Mouse (Mus musculus) spleen, postnatal 10 days (tissue): ENCODE measurements around the gene Clip3.

Source experiments
- DNase-seq, 2 experiments: peaks; one replicate each; pipeline ENCODE4 v3.0.0; 2021 to 2022; ENCODE audit warnings: low spot score in 2 of 2

Gene Clip3

DNA sequence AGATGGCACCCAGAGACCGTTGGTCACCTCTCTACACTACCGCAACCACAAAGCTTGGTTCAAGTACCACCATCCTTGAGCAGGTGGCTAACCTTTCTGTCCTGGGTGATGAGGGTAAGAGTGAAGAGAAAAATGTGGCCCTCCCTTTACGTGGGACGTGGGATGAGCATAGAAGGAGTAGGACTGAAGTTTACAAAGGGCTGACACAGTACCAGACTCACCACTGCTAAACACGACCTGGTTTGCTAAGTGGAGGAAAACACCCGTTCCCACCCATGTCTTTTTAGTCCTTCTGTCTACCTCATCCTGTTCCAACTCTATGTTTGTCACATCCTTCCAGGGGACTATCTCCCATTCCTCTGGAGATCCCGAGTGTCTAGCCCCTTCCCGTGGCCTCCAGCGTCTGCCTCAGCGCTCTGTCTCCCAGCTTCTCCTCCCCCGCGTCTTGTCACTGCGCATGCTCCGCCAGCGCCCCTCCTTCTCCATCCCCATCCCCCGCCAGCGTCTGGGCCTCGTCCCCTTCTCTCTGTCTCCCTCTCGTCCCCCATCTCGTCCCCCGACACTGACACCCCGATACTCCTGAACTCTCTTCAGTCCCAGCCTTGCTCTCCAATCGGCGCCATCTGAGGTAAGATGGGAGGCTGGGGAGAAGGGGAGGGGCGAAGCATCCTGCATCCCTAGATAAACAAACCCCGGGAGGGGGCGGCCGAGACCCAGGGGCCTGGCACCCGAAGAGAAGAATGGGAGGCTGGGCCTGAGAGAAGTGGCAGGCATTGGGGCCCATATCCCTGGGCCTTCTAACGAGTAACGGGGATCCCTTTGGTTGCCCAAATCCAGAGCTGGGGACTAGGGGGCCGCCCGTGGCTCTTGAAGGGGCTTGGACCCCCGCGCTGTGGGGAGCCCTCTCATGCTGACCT is at the start of gene Clip3:
Gene Clip3 (plus strand): TSS at position 514 of the 917 bp plus-strand sequence.
- DNase-seq: peak in 1 of 2 experiments; percentile 35

DNA sequence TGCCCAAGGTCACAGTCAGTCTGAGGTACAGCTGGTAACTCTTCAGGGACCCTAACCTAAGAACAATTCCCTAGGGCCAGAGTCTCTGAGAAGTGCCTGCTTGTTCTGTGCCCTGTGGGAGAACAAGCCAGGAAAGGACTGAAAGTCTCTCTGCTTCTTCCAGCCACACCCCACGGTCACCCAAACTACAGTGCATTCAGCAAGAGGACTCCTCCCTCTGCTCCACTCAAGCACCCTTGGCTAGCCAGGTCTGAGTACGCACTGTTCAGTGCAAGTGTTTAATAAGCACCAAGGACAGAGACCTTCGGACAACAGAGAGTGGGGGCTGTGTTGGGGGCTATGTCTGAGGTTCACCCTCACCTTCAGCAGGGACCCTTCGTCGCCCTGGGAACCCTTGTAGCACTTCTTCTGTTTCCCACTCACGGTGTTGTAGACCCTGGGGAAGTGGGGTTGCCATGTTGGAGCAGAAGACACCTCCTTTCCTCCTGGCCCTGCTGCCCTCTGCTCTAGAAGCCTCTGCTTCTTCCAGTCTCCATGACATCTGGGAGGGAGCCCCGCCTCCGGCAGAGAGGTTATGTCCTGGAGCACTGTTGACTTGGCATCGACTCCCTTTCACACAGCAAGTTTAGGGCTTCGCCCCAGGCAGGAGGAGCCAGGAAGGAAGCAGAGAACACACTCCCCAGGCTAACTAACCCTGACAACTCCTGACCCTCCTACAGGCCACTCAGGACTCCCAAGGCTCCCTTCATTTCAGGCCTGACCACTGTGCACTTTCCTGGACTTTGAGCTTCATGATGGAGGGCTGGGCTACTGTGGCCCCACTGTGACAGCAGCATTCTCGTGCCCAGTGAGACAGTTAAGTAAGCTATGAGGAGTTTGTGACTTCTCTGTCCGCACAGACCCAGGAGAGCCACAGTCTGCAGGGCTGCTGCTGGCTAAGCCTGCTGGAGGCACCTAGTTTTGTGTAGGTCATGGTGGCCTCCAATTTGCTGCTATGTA is 39.3 kb upstream of the Clip3 start:
- DNase-seq: no peak

DNA sequence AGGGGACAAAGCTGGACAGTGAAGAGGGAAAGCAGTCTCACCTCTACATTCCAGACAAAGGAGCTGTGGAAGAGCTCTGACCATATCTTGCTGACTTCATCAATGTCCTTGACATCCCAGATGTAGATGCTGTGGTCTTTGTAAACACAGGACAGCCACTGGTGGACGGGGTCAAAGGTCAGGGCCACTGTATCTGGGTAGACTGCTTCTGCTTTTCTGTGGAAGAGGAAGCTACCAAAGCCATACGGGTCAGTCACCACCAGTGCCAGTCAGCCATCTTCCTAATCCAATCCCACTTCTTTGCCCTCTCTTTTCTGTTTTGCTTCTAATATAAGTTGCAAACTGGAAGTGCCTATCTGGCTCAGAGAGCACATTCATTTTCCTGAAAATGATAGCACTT is 26.5 kb upstream of the Clip3 start:
- DNase-seq: no peak

DNA sequence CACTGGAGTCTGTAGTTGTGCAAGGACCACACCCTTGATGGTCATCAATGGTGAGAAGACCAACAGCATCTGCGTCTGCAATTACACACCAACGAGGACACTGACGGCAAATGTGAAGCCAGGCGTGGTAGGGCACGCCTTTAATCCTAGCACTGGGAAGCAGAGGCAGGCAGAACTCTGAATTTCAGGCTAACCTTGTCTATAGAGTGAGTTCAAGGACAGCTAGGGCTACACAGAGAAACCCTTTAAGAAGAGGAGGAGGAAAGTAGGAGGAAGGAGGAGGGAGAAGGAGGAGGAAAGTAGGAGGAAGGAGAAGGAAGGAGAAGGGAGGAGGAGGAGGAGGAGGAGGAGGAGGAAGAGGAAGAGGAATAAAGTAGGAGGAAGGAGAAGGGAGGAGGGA is 26.0 kb upstream of the Clip3 start:
- DNase-seq: no peak

DNA sequence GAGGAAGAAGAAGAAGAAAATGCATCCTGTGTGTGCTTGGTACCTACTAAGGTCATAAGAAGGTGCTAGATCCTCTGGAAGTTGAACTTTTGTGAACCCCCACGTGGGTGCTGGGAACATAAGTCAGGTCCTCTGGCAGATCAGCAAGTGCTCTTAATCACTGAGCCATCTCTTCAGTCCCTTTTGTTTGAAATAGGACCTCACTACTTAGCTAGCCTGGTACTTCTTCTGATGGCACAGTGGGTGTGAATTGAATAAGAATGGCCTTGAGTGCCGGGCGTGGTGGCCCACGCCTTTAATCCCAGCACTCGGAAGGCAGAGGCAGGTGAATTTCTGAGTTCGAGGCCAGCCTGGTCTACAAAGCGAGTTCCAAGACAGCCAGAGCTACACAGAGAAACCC is 25.6 kb upstream of the Clip3 start:
- DNase-seq: no peak

DNA sequence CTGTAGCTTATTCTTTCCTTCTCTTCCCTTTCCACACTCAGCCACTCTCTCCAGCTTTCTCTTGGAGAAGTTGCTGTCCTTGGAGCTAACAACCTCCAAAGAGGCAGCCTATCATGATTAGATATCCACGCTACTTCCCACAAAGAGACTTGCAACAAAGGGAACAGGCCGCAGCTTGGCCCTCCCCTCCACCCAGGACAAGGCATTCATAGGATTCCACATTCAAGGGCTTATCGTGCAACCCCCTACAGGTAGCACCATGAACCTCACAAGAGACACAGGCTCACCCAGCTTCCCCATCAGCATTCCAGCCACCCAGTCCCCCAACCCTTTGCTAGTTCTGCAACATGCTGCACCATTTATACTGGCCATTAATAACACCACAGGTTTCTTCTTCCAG is 24.7 kb upstream of the Clip3 start:
- no peak for DNase-seq

DNA sequence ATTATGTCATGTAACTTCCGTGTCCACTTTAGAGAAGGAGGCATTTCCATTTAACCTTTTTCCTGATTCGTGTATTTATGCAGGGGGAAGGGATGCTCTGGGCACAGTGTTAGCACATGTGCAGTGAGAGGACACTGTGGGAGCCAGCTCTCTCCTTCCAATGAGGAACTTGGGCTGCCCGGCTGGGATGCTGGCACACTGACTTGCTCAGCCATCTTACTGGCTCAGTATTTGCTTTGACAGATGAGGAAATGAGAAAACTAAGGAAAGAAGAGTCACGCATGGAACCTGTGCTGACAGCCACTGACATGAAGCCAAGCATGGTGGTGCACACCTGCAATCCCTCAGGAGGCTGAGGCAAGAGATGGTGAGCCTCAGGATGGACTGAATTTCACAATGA is 21.9 kb upstream of the Clip3 start:
- no peak for DNase-seq

DNA sequence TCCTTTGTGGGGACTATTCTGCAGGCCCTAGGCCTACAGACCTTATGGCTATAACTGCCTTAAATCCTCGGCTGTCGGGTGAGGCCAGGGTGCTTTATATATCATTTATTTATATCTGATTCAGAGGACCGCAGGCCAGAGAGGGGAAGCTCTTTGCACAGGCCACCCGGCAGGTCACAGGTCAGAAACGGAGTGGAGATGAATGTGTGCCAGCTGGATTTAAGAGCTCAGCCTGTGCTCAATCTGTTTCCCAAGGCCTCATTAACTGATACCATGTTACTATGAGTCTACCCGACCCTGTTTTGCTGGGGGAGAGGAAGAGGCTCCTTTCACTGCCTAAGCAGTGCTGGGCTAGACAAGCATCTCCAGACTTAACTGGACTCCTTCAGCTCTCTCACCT is 17.1 kb upstream of the Clip3 start:
- no peak for DNase-seq

DNA sequence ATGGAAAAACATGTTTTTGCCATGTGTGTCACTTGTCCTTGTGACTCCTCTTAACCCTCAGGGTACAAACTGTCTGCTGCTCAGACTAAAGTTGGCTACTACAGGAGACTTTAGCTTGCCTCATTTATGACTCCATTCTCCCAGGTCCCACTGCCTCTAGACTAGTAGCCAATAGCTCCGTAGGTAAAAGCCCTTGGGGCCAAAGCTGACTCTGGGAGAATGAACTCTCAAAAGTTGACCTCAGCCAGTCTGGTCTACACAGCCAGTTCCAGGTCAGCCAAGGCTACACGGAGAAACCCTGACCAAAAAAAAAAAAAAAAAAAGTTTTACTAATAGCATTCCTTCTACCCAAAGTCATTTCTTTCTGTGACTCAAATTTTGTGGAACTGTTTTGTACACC is 12.6 kb upstream of the Clip3 start:
- no peak for DNase-seq

DNA sequence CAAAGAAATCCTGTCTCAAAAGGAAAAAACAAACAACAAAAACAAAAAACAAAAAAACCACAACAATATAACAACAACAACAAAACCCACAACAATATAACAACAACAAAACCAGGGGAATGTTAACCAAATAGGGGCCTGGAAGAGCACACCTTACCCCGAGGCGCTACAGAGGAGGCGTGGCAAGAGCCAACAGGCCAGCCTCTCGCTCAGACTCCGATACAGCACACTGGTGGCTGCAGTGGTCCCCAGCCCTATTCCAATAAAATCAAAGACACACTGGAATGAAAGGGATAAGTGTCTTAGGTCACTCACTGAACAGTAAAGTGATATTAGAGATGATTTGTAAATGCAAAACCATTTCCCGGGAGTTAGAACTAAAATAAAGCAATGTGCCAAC is 12.0 kb upstream of the Clip3 start:
- peak in 1 of 2 experiments; percentile 46 for DNase-seq

DNA sequence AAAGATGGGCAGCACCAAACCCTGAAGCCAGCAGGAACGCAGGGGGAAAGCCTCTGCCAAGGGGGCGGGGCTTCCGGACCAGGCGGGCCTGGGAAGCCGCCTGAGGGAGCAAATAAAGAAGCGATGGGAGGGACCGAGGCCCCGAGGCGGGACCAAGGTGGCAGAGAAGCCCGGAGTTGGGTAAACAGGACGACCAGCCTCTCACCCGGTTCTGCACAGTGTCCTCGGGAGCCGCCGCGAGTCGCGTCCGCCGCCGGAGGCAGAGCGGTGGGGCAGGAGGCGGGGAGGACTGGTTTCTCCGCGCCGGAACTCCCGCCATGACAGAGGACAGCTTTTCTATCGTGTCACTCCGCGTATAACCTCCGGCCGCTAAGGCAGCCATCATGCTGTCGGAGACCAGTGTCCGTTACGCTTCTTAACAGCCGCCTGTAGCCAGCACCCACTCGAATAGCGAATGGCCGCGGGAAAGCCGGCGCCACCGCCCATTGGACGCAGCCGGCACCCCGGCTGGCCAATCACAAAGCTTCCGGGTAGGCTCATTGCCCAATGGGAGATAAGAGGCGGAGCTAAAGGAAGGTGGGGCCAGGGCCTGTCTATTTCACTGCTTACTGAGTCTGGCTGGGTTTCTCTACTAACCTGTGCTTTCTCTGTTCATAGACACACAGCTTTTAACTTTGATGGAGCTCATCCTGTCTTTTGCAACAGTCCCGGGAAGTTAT is 11.4 kb upstream of the Clip3 start, which contains the start of the genes Thap8 and Wdr62:
Gene Thap8 (plus strand): TSS at position 144 of the 719 bp plus-strand sequence.
Gene Wdr62 (minus strand): TSS at position 469 of the 719 bp plus-strand sequence.
- DNase-seq: peak; percentile 87 to 94

DNA sequence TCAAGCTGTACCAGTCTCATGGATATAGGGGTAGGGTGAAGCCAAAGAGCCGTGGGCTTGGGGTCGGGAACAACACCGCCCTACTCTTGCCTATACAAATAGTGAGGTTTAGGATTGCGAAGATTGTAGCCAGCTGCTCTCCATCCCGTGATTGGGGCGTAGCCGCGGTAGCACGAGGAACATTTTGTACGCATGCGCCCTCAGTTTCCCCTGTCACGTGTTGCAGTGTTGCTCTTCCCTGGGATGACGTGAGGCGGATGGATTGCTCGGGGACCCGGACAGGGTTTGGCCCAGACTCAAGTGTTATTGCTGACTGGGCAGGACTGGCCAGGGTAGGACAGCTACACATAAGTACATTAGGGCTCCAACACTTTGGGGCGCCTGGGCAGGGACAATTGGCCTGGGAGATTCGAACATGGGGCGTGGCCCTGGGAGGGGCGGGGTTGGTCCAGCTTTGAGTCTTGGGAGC is 10.8 kb upstream of the Clip3 start:
- DNase-seq: peak; percentile 66 to 80

DNA sequence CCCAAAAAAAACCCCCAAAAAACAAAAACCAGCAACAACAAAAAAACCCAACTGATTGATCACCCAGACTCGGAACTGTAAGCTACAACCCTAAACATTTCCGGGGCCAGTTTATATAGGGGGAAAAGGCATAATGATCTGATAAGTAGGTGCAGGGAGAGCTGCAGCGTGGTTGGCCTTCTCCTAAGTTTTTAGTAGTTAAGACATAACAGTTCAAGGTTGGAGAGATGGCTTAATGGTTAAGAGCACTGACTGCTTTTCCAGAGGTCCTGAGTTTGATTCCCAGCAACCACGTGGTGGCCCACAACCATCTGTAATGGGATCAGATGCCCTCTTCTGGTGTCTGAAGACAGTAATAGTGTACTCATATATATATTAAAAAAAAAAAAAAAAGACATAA is 10.0 kb upstream of the Clip3 start:
- no peak for DNase-seq

DNA sequence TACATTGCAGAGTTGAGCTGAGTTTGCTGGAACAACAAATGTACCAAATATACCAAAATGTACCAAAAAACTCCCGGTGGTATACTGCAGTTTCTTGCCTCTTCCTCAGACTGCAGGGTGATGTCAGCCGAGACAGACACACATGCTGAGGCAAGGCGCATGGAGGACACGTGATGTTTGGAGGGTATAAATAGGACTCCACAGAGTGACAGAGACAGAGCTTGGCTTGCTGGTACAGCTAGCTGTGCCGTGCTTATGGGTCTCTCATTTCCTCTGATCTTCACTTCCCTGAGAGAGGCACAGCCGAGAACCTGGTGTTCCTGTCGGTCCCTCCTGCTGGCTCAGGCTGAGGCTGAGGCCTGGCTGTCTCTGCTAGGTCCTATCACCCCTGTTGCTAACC is 8.8 kb upstream of the Clip3 start:
- DNase-seq: no peak

DNA sequence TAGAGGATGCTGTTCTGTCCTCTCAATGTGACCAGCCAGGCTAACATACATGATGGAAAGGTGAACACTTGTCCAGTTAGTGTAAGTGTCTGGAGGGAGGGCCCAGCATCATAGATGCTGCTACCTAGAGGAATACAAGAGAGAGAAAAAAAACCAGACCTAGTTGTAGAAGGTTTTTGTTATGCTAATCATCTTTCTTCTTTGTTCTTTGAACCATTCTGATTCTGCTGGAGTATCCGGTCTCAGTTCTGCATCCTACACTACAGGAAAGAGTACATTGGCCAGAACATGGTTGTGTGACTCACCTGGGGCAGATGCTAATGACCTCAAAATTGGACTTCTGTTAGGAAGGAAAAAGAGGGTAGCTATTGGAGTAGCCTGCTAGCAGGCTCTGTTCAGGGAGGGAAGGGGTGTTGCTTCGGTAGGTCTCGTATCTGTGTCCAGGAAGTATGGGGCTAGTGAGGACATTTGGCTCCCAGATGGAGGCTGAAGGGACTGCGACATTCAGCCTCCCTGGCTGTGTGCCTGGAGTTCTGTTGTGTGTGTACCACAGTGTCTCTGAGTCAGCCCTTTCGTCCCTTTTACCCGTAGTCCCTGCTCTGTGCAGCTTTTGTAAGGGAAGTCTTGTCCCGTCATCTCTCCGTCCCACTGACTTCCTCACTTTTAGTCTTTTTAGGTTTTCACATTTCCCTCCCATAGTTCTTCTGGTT is 4.7 kb upstream of the Clip3 start:
- DNase-seq: no peak

DNA sequence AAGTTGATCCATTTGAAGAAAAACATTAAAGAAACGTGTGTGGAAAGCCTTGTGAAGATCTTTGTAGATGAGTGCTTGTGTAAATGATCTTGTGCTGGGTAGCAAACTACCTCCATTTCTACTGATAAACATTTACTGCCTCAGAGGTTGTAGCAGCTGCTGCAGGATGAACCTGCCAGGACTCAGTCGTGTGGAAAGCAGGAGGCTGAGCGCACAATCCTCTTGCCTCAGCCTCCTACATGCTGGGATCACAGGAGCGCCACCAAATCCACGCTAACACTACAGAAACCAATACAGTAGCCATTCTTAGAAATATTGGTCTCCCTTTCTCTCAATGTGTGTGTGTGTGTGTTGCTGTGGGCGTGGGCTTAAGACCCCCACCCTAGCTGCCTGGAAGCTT is 3.5 kb upstream of the Clip3 start:
- DNase-seq: no peak

DNA sequence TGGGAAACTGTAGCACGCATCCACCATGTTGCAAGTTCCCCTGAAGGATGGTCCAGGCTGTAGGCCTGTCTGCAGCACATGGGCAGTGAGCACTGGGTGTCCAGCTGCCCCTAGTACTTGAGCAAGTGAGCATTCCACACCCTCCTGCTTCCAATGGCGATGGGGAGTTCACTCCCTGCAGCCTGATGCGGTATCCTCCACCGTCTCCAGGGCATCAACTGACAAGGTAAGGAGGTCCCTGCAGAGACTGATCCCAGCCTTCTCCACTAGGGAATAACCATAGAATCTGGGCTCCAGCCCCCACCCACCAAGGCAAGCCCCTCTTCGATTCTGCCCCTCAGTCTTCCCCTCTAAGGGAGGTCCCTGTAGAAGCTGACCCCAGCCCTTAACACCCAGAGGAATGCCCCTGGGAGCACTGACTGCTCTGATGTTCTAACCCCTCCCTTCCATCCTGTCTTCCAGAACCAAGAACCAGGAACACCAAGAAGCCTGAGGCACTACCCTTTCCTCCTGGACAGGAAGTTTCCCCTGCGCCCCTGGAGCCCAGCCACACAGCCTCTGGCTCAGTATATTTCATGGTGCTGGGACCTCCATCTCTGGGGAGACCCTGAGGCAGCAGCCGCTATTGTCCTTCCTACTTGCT is 2.3 kb upstream of the Clip3 start:
- DNase-seq: no peak

DNA sequence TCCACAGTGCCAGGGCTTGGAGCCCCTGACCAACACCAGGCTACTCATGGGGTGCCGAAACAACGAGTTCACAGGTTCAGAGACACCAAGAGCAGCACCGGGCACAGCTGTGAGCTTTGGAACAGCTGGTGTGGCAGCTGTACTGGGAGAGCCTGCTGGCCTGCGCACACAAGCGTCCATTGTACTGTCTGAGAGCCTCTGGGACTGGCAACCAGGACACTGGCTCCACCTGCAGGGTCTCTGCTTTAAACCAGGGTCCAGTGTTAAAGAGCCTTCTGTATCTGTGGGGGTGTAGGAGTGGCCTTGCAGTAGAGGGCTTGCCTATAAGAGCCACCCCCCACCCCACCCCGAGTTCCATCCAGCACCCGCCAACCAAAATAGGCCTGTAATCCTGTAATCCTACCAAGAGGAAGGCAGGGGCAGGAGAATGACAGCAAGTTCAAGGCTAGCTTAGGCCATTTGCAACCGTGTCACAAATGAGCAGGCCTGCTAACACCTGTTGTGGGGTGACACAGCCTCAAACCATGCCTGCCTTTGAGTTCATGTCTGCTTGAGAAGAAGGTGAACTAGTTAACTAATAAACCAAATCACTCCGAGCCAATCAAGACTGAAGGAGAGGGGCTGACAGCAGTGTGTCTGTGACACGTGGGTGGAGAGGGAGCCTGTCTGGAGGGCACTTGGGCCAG is 1.7 kb upstream of the Clip3 start:
- DNase-seq: no peak

DNA sequence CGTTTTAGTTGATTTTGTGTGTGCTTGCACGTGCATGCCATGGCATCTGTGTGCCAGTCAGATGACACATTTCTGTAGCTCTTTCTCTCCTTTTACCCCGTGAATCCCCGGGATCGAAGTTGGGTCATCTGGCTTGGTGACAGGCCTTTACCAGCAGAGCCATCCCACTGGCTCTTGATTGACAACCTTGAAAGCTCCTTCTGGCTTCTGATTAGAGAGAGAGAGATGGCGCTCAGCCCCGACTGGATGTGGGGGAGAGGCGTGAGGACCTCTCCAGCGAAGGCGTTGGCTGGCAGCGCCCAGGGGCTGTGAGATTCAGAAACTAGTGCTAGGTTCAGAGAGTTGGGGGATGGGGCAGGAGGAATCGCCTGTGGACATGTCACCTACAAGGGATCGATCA is 2.3 kb downstream of the Clip3 start:
- DNase-seq: no peak

DNA sequence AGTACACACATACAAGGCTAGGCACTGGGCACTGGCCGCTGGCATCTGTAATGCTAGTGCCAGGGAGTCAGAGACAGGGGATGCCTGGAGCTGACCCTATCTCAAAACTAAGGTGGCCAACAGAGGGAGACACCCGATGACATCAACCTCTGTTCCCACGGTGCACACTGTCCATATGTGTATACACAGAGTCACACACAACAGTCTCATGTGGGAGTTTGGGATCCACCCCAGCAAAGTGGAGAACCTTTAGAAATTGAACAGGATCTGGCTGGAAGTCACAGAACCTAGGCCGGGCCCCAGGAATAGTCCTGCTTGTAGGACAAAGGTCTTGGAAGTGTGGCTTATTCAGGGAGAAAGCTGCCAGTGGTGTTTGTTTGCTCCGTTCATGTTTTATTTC is 2.8 kb downstream of the Clip3 start:
- DNase-seq: no peak
